Mouse (Mus musculus): ENCODE measurements around the gene Gria1.

DNA sequence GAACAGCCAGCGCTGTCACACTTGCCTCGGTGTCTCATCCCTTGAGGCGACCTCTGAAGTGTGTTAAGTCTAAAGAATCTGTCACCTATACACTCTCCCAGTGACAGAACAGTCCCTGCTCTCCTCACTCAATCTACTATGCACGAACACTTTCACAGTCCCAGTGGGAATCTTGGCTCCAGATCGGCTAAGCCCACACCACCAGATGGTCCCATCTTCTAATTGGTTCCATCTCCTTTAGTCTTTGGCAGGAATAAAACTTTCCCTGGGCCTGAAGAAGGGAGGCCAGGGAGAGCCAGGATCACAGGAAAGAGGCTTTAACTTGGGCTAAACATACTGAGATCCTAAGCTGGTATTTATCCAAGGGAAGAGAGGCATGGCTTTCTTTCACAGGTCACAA, 19.3 kb downstream of the Gria1 start:
- TF ChIP-seq POLR2A (IDR thresholded peaks at IDR 0.05; ENCODE audit: borderline replicate concordance, control insufficient read depth, low read depth, low read length) (no peak), CTCF (IDR thresholded peaks at IDR 0.05; ENCODE audit: control insufficient read depth, insufficient read depth, low read length) (no peak)

All from bone marrow, adult 2 months (tissue).